Mouse (Mus musculus) gastrocnemius, postnatal 10 days (tissue): Measurements from ENCODE around the gene Dnajb6. TPM values are rescaled to one million over a fixed set of nuclear protein-coding genes. Genes with fewer than 3 reads are reported as not detected.
A peak's percentile ranks its signal among the peaks of the same experiment; 100 is the strongest.
"Not testable (repeated sequence)": the region's sequence is repeated elsewhere in the genome, so short reads cannot be mapped to it uniquely, and the experiment has no call there.

Source experiments
- DNase-seq: peaks from one replicate; pipeline ENCODE4 v3.0.0; 2021; ENCODE audit warnings: mixed read lengths
- total RNA-seq, 2 experiments: library from RNA; stranded (reverse); gene quantifications; 2 replicates each; pipeline ENCODE4 v1.2.3; 2021

Gene Dnajb6
- total RNA-seq, 2 experiments from 2014 or later, result 67.7 to 78.0 TPM

DNA sequence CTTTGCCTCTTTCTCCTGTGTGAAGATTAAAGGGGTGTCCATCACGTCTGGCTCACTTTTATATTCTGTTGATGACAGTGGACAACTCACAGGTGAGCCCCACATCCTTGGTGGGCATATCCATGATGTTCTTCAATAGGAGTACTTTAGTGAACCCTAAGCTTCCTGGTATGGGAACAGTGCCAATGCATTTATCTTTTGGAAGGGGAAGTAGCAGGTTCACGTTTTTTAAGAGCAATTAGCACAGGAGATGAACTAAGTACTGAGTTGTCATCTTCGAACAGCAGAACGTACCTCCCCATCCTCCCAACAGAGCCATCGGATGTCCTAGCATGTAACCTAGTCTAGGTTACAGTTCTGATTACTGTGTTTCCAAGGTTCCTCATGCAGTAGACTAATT lies 23.8 kb downstream of the Dnajb6 start:
- DNase-seq, result no peak

DNA sequence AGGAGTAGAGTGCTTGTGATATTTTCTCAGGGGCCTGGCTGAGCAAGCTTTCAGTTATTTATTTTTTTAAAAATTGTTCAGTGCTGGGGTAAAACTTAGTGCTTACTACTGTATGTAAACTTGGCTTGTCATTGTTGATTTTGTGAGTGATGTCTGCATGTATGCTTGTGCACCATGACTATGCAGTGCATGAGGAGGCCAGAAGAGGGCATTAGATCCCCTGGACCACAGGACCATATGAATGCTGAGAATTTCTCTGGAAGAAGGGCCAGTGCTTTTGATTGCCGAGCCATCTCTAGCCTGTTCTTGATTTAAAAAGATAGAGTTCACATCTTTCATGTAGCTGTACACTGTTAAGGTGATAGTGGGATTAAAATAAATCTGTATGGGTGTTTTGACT lies 35.4 kb downstream of the Dnajb6 start:
- no peak for DNase-seq

DNA sequence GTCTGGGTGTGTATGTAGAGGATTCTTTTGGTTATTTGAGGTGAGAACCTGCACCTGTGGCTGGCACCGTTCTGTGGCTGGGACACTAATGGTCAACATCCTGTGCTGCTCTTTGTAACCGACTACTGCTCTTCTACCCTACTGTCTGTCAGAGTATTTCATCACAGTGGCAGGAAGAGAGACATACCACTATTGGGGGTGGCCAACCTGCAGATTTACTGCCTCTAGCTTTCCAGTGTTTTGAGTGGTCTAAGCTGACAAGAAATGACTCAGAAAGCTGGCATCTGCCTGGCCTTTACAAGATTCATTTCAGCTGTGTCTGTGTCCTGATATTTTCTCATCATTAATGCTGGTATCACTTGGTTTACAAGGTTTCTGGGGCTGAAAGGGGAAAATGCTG lies 36.5 kb downstream of the Dnajb6 start:
- DNase-seq, result no peak

DNA sequence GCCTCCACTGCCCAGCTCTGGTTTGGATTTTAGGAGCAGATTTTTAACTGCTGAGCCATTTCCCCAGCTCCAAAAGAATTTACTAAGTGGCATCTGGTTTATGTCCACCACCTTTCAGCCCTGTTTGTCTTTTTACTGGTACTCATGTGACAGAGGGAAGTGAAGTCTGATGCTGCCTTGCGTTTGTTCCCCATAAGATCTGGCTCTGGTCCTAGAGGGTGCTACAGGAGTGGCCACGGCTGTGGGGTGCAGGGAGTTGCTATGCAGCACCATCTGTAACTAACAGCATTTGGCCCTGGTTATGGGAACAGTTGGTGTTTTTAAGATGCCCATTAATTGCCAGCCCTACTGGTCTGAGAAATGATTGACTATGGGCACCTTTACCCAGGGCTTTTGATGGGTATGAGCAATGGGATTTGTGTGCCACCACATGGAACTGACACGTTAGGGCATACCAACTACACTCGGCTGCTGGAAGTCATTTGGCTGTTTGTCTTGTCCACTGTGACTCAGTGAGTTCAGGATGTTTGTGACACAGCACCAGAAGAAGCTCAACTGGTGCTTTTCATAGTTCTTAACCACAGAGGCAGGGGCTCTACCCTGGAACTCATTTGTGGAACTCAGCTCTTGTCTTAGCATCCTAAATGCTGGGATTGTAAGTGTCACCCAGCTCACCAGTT lies 37.3 kb downstream of the Dnajb6 start:
- no peak for DNase-seq

DNA sequence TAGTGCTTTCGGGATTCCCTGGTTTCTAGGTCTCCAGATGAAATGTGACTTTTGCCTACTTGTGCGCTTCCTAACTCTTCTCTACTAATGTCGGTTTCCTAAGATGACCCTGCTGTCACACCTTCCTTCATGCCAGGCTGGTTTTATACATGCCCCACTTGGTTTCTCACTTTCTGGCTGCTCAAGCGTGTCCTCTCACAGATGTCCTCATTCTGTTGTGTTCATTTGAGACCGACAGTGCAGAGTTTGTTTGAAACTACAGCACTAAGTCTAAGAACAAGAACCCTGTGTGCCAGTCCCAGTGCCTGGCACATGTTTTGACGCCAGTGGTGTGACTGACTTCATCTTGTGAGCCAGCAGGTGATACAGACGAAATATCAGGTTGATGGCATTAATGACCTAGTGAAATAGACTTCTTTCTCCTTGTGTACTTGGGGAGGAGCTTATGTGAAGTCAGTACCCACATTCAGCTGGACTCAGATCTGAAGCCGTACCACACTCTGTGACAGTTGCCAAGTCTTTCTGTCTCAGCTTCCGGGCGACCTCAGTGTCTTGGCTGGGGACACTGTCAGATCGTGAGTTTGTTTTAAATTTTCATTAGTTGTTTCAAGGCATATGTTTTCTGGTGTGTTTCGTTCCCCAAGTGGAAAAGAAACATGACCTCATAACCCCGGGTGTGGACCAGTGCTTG lies 38.1 kb downstream of the Dnajb6 start:
- no peak for DNase-seq

DNA sequence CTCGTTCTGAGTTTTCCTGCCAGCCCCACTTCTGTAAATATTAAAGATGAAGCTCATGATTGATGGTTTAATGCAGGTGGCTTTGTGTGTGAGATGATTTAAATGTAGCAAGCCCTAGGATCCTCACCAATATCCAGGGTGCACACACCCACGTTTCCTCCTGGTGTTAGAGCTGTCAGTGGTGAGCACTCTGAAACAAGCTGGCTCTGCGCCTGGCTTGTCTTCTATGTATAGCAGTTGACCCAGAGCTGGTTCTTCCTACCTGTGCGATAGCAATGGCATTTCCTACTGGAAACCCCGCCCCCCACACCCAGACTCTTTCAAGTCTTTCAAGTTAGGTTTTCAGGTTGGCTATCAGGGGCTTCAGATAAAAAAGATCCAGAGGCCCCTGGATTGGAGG lies 39.9 kb downstream of the Dnajb6 start:
- DNase-seq, result no peak

DNA sequence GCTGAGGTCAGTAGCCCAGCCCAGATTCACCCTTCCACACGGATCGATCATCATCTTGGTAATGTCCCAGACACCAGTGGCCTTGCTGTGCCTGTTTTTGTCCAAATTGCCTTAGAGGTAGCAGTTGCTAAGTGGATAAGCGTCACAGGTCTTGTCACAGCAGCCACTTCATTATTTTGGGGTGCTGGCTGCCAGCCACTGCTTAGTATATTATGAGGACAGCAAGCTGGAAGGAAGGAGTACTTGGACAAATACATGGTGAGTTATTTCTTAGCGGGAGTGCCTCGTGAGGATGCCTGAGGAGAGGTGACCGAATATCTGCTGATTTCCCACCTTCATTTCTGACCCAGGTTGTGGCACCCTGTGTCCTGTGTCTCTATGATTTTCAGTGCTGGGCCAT lies 42.5 kb downstream of the Dnajb6 start:
- DNase-seq, result no peak

DNA sequence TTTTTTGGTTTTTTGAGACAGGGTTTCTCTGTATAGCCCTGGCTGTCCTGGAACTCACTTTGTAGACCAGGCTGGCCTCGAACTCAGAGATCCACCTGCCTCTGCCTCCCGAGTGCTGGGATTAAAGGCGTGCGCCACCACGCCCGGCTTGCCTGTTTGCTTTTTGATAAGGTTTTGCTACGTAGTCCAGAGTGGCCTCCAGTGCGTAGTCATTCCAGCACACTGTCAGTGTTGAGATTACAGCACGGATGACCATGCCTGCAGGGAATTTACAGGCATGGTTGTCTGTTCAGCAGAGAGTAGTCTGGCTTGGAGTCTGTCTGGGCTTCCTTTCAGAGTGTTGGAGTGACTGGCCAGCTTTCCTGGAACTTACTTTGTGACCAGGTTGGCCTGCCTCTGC lies 44.2 kb downstream of the Dnajb6 start:
- not testable (repeated sequence) for DNase-seq

DNA sequence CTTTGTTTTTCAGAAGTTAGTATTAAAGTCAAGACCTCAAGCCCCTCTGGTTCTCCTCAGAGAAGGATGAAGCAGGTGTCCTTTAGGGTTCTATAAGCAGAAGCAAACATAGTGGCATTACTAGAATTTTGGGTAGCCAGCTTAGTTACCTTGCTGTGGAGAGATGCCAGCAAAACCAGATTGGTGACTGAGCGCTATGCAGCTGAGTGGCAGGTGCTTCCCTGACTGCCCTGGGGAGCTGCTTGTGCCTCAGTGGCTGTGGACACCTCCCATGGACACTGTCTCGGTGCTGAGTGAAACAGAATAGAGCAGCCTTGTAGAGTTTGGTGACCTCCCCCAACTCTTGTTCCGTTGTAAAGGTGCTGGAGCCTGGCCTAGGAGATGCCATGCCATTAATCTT lies 46.8 kb downstream of the Dnajb6 start:
- DNase-seq, result no peak

DNA sequence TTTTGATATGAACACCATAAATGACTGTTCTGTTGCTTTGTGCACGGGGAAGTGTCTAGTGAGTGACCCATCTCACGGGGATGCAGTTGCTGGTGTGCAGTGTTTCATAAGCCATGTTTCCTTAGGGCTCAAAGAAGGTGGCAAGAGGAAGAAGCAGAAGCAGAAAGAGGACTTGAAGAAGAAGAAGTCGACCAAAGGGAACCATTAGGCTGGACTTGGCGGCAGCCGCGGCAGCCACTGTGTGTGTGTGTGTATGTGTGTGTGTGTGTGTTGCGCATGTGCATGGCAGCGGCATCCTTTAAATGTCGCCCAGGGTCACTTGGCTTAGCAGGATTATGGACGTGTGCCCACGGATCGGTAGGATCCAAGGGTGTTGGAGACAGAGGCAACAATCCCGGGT lies 49.4 kb downstream of the Dnajb6 start:
- not testable (repeated sequence) for DNase-seq

DNA sequence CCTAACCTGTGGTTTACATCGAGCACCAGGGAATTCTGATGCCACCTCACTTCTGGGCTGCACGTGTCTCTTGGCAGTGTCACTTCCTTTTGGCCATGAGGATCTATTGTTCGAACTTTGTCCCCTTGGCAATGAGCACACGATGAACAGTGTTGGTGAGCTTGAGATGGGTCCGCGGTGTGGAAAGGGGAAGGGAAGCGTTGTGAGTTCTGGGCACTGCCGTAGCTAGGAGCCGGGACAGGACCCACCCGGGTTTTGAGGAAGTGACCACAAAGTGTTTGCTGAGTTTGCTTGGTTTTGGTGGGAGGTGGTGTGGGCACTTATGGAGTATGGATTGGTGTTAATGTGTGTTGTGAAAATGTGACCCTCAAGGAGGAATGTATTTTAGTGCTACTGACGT lies 50.5 kb downstream of the Dnajb6 start:
- not testable (repeated sequence) for DNase-seq

DNA sequence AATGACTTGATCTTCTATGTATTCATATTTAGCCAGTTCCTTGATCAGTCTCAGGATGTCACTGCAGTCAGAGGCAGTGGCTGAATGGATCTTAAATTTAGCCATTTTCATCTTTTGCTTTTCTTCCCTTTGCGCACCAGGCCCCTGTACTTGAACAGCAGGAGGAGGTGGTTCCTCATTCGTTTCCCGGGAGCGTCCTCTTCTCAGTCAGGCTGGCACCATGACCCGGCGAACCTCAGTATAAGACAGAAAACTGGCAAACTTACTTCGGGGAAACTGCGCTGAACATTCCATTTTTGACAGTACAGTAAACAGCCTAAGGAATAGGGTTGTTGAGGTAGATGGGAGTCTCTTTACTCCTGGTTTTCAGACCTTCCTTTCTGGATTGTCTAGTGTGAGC lies 59.4 kb downstream of the Dnajb6 start:
- not testable (repeated sequence) for DNase-seq

DNA sequence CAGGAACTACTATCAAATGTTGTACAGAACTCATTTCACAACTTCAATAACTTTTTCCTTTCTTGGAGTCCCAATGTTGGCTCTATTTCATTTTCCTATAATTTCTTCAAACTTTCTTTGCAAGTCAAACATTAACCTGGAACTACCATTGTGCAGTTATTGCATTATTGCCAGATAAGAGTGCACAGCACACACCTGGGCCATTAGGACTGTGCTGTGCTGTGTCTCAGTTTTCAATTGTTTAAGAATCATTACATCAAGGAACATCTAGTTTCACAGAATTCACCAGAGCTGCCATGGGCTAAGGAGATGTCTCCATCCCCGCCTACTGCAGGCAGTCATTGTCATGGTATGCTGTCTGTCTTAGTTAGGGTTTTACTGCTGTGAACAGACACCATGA lies 73.5 kb downstream of the Dnajb6 start:
- no peak for DNase-seq

DNA sequence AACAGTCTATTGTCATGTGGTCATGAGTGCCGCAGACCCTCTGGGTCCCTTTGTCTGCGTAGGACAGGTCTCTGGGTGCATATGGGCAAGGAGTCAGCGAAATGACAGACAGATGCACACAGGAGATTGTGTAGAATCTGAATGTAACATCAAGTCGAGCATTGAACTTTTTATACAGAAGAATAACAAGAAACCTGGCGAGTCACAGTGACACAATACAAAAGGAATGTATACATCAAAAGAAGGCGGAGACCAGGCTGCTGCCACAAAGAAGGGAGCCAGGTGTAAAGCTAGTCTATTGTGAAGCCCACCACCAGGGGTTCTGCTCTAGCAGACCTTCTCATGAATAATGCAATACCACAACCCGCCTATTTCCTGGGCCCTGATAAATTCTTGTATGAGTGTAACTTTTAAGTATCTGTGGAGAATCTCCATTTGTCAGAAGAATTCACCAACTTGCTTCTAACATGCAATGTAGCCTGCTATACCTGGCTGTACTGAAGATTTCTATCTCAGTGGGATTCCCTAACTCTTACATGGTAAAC lies 76.0 kb downstream of the Dnajb6 start:
- DNase-seq, result not testable (repeated sequence)

DNA sequence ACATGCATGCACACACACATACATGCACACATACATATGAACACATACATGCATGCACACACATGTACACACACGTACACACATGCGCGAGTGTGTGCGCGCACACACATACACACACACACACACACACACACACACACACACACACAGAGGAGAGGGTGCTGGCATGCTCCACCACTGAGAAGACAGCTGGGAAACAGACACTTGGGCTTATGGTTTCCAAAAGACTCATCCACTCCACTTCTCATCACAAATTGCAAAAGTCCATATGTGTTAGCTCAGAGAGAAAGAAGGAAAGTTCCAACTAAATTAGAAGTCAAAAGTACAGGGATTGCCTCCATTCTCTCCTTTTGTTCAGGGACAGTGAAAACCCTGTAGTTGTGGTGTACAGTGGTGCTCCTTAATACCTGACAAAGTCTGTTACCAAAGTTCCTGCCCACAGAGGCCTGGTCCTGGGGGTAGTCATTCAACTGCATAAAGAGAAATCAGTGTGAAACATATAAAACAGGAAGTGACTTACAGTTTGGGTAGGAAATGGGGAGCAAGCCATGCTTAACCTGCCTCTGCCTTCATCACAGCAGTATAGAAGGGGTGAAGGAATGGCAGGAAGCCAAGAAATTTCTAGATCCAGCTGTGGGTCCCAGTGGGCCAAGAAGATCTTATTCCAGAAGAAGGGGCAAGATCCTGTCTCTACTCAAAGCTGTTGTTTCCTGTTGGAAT lies 81.2 kb downstream of the Dnajb6 start:
- DNase-seq, result no peak

DNA sequence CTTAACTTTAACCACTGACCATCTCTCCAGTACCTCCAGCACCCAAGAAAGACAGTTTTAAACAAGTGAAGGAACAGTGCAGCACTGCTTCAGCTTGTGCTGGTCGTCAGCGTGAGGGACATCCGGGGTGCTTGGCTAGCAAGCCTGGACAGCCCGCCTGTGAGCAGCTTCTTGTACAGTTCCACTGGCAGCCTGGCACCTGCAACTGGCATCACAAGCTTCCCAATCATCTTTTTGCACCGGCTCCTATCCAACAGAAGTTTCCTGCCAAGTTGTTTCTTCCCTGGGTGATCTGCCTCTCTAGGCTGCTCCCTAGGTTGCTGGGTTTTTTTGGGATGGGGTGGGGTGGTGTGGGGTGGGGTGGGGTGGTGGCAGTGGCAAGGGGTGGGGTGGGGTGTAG lies 81.9 kb downstream of the Dnajb6 start:
- DNase-seq, result peak; percentile 25

DNA sequence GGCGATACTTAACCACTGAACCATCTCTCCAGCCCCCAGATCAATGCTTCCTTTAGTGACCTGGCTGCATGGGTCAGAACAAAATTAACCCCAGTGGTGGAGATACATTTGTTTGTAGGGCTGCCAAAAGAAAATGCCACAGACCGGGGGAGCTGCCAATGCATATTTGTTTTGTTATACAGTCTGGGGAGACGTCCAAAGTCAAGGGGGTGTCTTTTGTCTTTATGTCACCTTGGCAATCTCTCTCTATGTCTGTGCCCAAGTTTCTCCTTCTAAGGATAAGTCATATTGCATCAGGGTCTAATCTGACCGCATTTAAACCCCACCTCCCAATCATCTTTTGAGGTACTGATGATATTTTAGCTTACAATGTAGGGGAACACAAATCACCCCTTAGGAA lies 82.8 kb downstream of the Dnajb6 start:
- DNase-seq, result no peak

DNA sequence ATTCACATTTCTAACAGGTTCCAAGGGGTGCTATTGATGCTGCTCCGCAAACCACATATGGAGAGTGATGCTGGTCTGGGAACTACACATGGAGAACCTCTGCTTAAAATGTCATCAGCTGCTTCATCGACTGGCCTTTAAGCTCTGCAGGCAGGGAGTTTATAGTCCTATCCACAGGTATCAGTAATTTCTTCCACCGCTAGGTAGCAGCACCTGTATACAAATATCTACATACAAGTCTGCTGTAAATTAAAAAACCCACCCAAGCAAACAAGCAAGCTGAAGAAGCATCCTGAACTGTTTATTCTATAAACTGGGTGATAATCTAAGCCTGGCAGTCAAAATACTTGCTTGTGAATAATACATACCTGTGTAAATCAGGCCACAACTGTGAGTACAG lies 89.3 kb downstream of the Dnajb6 start:
- DNase-seq, result peak; percentile 14

DNA sequence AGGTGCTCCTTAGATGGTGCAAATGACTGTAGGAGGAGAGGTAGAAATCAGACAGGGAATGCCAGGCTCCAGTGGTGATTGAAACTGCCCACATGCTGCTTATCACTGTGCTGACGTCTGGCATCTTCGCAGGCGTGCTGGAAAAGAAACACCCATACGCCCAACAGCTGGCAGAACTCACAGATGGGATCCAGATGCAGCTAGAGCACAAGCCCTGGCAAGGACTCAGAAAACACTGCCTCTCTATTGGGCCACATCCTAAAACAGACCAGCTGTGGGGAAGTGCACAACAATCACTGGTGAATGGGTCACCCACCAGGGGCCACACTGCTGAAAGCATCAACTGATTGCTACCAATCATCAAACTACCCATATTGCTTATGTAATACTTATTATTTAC lies 91.3 kb downstream of the Dnajb6 start:
- DNase-seq, result peak; percentile 6

DNA sequence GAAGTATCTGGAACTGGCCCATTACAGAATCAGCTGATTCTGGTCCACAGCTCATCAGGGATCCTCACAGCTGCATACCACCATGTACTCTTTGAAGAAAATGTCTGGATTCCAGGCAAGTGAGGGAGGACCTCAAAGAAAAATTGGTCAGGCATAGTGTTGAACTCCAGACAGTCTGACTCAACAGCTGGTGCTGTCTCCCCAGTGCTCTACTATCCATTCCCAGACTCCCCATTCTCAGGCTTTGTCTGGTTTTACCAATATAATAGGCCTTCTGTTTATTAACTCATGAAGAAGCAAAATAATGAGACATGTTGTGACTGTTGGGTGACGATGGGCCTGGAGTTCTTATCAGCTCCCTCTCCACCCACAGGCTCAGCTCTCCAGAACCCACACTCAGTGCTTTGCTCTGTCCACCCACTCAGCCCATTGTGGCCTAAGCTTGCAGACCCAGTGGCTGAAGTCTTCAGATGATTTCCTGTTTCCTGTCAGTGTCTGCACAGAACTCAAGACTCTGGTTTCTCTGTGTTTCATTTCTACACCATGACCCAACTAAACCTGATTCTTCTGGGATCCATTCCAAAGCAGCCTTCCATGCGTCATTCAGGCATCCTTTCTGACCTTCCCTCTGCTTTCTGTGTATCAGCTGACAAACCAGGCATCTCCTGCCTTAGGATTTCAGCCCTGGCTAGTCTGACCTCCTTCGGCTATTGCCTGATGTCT lies 107.1 kb downstream of the Dnajb6 start:
- no peak for DNase-seq

DNA sequence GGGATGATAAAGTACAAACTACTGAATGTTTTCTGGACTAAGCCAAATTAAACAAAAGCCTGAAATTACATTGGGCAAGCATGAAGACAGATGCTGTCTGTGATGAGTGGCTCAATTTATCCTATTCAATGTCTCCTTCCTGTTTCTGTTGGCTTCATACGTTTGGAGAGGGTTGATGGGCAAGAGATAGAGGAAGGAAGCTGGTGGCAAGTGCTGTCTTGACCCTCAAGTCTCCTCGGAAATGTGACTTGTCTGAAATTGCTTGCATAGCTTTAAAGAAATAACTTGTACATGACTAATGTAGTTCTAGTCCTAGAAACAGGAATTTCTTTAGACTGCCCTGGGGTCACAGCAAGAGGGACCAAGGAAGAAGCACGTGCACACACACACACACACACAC lies 109.5 kb downstream of the Dnajb6 start:
- DNase-seq, result no peak

DNA sequence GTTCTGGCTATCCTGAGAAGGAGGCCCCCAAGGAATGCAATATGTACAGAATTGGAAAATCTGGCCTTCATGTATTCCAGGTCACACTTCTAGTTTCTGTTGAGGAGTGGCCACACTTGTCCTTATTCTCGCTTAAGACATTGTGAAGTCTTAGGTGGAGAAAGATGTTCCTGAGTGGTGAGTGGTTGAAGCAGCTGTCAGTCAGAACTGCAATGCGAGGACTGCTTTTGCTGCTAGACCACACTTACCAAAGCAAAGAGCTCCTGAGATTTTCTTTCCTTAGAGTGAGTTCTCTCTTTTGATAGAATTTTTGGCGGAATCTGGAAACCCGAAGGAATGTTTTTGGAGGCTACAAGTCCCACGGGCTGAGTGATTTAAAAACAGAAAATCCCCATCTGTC lies 112.0 kb downstream of the Dnajb6 start:
- peak; percentile 9 for DNase-seq

DNA sequence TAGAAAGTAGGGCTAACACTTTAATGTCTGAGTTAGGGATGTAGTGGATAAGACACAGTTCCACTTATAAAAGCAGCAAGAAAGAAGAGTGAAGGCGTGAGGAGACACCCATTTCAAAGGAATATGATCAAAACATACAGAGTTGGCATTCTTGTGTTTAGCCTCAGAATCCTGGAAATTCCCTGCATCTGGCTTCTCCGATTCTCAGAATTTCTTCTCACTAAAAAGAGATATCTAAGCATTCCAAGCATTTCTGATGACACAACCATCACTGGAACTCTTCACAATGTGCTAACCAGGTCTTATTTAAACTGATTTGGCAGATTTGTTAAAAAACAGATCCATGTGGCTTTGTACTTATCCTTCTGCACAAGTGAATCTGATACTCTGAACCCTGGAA lies 112.6 kb downstream of the Dnajb6 start:
- DNase-seq, result no peak
